ENCODE assay signal across 33 mouse cellular contexts in the genomic region with DNA sequence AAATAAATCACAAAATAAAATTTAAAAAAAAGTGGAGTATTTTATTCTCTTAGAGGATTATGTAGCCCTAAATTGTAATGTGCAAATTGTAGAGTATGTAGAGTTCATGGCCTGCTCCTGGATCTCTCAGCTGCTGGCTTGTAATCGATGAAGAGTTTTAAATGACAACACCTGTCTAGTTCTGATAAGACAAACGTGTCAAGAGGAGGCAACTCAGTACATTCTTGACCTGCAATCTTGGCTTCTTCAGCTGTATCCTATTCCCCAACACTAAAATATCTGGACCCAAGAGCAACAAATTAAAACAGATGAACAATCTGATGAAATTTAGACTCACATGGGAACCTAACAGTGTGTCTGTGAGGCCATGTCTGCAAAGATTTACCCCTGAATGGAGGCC. TPM values are rescaled to one million over a fixed set of nuclear protein-coding genes. Genes with fewer than 3 reads are reported as not detected.
A peak's percentile ranks its signal among the peaks of the same experiment; 100 is the strongest.
DNase-seq lines count a peak whose midpoint lies in the region; ATAC-seq lines count a peak whose summit lies in the region.
"Had no signal": no experiment of that assay in that cellular context is flagged by ENCODE, and none has a peak within 500 bp of the region (broad histone marks: within the 10 kb centered on the region; RNA-seq: fewer than 3 reads in every experiment).

No protein-coding gene starts in this region.

- H3K9me3 ChIP-seq in liver, embryonic 12.5 days (replicated peaks), result no peaks in the 10 kb centered on the region
- no peaks in the 10 kb centered on the region for H3K9me3 ChIP-seq in liver, embryonic 11.5 days (ENCODE audit: control insufficient read depth, low read length)
- H3K9me3 ChIP-seq in megakaryocyte, embryonic 14.5 days, result no peaks in the 10 kb centered on the region
- H3K9me3 ChIP-seq in liver, embryonic 15.5 days (replicated peaks), result no peaks in the 10 kb centered on the region
- H3K9me3 ChIP-seq: forebrain, embryonic 12.5 days; forebrain, embryonic 15.5 days; heart, embryonic 10.5 days; heart, embryonic 13.5 days had no signal

- no peak overlapping the region for H3K4me3 ChIP-seq in liver, embryonic 12.5 days
- H3K4me3 ChIP-seq in liver, embryonic 11.5 days (ENCODE audit: low read depth, low read length), result no peak overlapping the region
- peak overlapping the region; percentile 74 for H3K4me3 ChIP-seq in megakaryocyte, embryonic 14.5 days (replicated peaks)
- H3K4me3 ChIP-seq in liver, embryonic 15.5 days (replicated peaks), result no peak overlapping the region
- H3K4me3 ChIP-seq: forebrain, embryonic 12.5 days; forebrain, embryonic 15.5 days; heart, adult 2 months; heart, embryonic 10.5 days; heart, embryonic 13.5 days had no signal

- no peak for DNase-seq in liver, embryonic 11.5 days (ENCODE audit: low spot score)
- no peak for DNase-seq in frontal cortex, adult 2 months (ENCODE audit: extremely low spot score in 1 of 2, low spot score in 1 of 2)
- DNase-seq: adrenal gland, adult 8-10 months; adrenal gland, postnatal 25 days; cerebellum, adult 11-12 months; cerebellum, adult 8-10 months; cerebellum, postnatal 10 days; cerebellum, postnatal 36 days; gastrocnemius, postnatal 10 days; gastrocnemius, postnatal 36 days; heart, adult 2 months; heart, postnatal 14 days; heart, postnatal 4 days had no signal

- H3K9ac ChIP-seq in liver, embryonic 12.5 days, result peak overlapping the region; percentile 1; the same call in 1 of the 2 replicates
- H3K9ac ChIP-seq in liver, embryonic 11.5 days (ENCODE audit: low read depth, low read length), result no peak overlapping the region
- H3K9ac ChIP-seq in liver, embryonic 15.5 days, result peak overlapping the region; percentile 39; the same call in 1 of the 2 replicates
- H3K9ac ChIP-seq: forebrain, embryonic 12.5 days; forebrain, embryonic 15.5 days; heart, embryonic 13.5 days; hindbrain, embryonic 14.5 days had no signal

- H3K27ac ChIP-seq in liver, embryonic 12.5 days, result no peak overlapping the region
- H3K27ac ChIP-seq in liver, embryonic 11.5 days (ENCODE audit: low read depth, low read length), result no peak overlapping the region
- peak overlapping the region; percentile 11 for H3K27ac ChIP-seq in liver, embryonic 15.5 days (replicated peaks)
- H3K27ac ChIP-seq: forebrain, embryonic 12.5 days; forebrain, embryonic 15.5 days; heart, adult 2 months; heart, embryonic 10.5 days; heart, embryonic 13.5 days; hindbrain, embryonic 14.5 days; hindbrain, postnatal 0 days had no signal

- no peak for ATAC-seq in liver, embryonic 12.5 days
- ATAC-seq in liver, embryonic 11.5 days (replicated peaks; ENCODE audit: low FRiP score), result no peak
- no peak for ATAC-seq in megakaryocyte, adult 5-6 weeks (ENCODE audit: poor library complexity, severe bottlenecking)
- ATAC-seq in liver, embryonic 15.5 days (ENCODE audit: insufficient read depth), result no peak
- ATAC-seq: activated CD4-positive, CD25-positive, alpha-beta regulatory T cell, adult 4 months; CD4-positive, CD25-positive, alpha-beta regulatory T cell, adult 4 months; forebrain, embryonic 15.5 days; hindbrain, postnatal 0 days had no signal

- H3K36me3 ChIP-seq in liver, embryonic 12.5 days, result peaks cover 4% of the 10 kb centered on the region; the same call in 1 of the 2 replicates
- H3K36me3 ChIP-seq in liver, embryonic 11.5 days (ENCODE audit: control insufficient read depth, insufficient read depth, low read length), result no peaks in the 10 kb centered on the region
- H3K36me3 ChIP-seq in megakaryocyte, embryonic 14.5 days (replicated peaks; ENCODE audit: low read length), result peaks cover 30% of the 10 kb centered on the region
- peaks cover 17% of the 10 kb centered on the region for H3K36me3 ChIP-seq in liver, embryonic 15.5 days (replicated peaks)
- H3K36me3 ChIP-seq: forebrain, embryonic 12.5 days; forebrain, embryonic 15.5 days; heart, embryonic 10.5 days; heart, embryonic 13.5 days had no signal

- no peak overlapping the region for H3K4me2 ChIP-seq in liver, embryonic 12.5 days
- H3K4me2 ChIP-seq in liver, embryonic 11.5 days, result no peak overlapping the region
- peak overlapping the region; percentile 27; the same call in 1 of the 2 replicates for H3K4me2 ChIP-seq in liver, embryonic 15.5 days
- H3K4me2 ChIP-seq: forebrain, embryonic 12.5 days; forebrain, embryonic 15.5 days; heart, embryonic 13.5 days; hindbrain, embryonic 14.5 days had no signal

- H3K4me1 ChIP-seq in liver, embryonic 12.5 days, result peaks cover 45% of the 10 kb centered on the region
- H3K4me1 ChIP-seq in liver, embryonic 11.5 days (replicated peaks; ENCODE audit: control insufficient read depth, insufficient read depth, low read length), result peaks cover 14% of the 10 kb centered on the region
- H3K4me1 ChIP-seq in megakaryocyte, embryonic 14.5 days, result peaks cover 49% of the 10 kb centered on the region
- H3K4me1 ChIP-seq in liver, embryonic 15.5 days (replicated peaks), result peaks cover 37% of the 10 kb centered on the region

- 19% methylated on average over 2 of the region's 2 CpGs for WGBS in liver, embryonic 12.5 days (ENCODE audit: insufficient replicate concordance)
- 30% methylated on average over 2 of the region's 2 CpGs for WGBS in liver, embryonic 11.5 days
- WGBS in liver, embryonic 15.5 days (ENCODE audit: insufficient replicate concordance), result 15% methylated on average over 2 of the region's 2 CpGs

- no peaks in the 10 kb centered on the region for H3K27me3 ChIP-seq in liver, embryonic 12.5 days (replicated peaks)
- H3K27me3 ChIP-seq in liver, embryonic 11.5 days (replicated peaks; ENCODE audit: control insufficient read depth, insufficient read depth, low read length), result no peaks in the 10 kb centered on the region
- no peaks in the 10 kb centered on the region for H3K27me3 ChIP-seq in megakaryocyte, embryonic 14.5 days (replicated peaks)
- no peaks in the 10 kb centered on the region for H3K27me3 ChIP-seq in liver, embryonic 15.5 days
- H3K27me3 ChIP-seq: forebrain, embryonic 12.5 days; forebrain, embryonic 15.5 days; heart, embryonic 13.5 days had no signal

RNA-seq across cellular contexts. Expression of a gene that starts 5.5 kb away (rescaled TPM):
- polyA plus RNA-seq in liver, embryonic 12.5 days (2016; fragmentation: Nextera tagmentation; extraction: Ambion mirVana), result 75.3 and 75.6 TPM in 2 replicates
- 31.9 and 35.7 TPM in 2 replicates for polyA plus RNA-seq in liver, embryonic 11.5 days (2014; fragmentation: Nextera tagmentation; extraction: Ambion mirVana)
- polyA plus RNA-seq in megakaryocyte, embryonic 14.5 days (2012; ENCODE audit: insufficient read depth, low replicate concordance), result 148 and 151 TPM in 2 replicates
- total RNA-seq in megakaryocyte, adult 5-6 weeks (2015), result 40.3 and 42.6 TPM in 2 replicates
- total RNA-seq in megakaryocyte, adult 5-6 weeks (2017), result 253 and 263 TPM in 2 replicates
- 136 and 151 TPM in 2 replicates for polyA plus RNA-seq in liver, embryonic 15.5 days (2015; fragmentation: Nextera tagmentation; extraction: Ambion mirVana)
- polyA plus RNA-seq in frontal cortex, adult 2 months (2012; rRNA removed), result 154 and 172 TPM in 2 replicates

RNA-seq across cellular contexts. Expression of a gene that starts 5.7 kb away (rescaled TPM):
- 0.91 and 1.3 TPM in 2 replicates for polyA plus RNA-seq in liver, embryonic 12.5 days (2016; fragmentation: Nextera tagmentation; extraction: Ambion mirVana)
- 0.79 and 1.5 TPM in 2 replicates for polyA plus RNA-seq in liver, embryonic 11.5 days (2014; fragmentation: Nextera tagmentation; extraction: Ambion mirVana)
- polyA plus RNA-seq in megakaryocyte, embryonic 14.5 days (2012; ENCODE audit: insufficient read depth, low replicate concordance), result 3.6 and 4.7 TPM in 2 replicates
- 10.3 and 12.0 TPM in 2 replicates for total RNA-seq in megakaryocyte, adult 5-6 weeks (2015)
- 67.7 and 81.2 TPM in 2 replicates for total RNA-seq in megakaryocyte, adult 5-6 weeks (2017)
- polyA plus RNA-seq in liver, embryonic 15.5 days (2015; fragmentation: Nextera tagmentation; extraction: Ambion mirVana), result 1.2 and 1.4 TPM in 2 replicates
- 1.7 and 2.1 TPM in 2 replicates for polyA plus RNA-seq in frontal cortex, adult 2 months (2012; rRNA removed)

RNA-seq across cellular contexts. Expression of a gene that starts 6.2 kb away (rescaled TPM):
- not detected in 2 replicates for polyA plus RNA-seq in liver, embryonic 12.5 days (2016; fragmentation: Nextera tagmentation; extraction: Ambion mirVana)
- not detected in 2 replicates for polyA plus RNA-seq in liver, embryonic 11.5 days (2014; fragmentation: Nextera tagmentation; extraction: Ambion mirVana)
- polyA plus RNA-seq in megakaryocyte, embryonic 14.5 days (2012; ENCODE audit: insufficient read depth, low replicate concordance), result not detected in 2 replicates
- 0.94 TPM in 1 of 2 replicates, not detected in the other for total RNA-seq in megakaryocyte, adult 5-6 weeks (2015)
- 2.7 and 5.3 TPM in 2 replicates for total RNA-seq in megakaryocyte, adult 5-6 weeks (2017)
- 0.17 TPM in 1 of 2 replicates, not detected in the other for polyA plus RNA-seq in liver, embryonic 15.5 days (2015; fragmentation: Nextera tagmentation; extraction: Ambion mirVana)
- not detected in 2 replicates for polyA plus RNA-seq in frontal cortex, adult 2 months (2012; rRNA removed)
- total RNA-seq: adrenal gland, postnatal 25 days; gastrocnemius, adult 18-20 months; gastrocnemius, postnatal 36 days; granulocyte monocyte progenitor cell, adult 5-6 weeks; heart, adult 2 months had no signal
- polyA plus RNA-seq: activated CD4-positive, CD25-positive, alpha-beta regulatory T cell, adult 4 months; brain, embryonic 14.5 days; C2C12; CD4-positive, CD25-positive, alpha-beta regulatory T cell, adult 4 months; cortical plate, adult 2 months; embryonic facial prominence, embryonic 11.5 days; forebrain, embryonic 12.5 days; forebrain, embryonic 15.5 days; heart, adult 2 months; heart, embryonic 13.5 days; heart, embryonic 16.5 days; hindbrain, embryonic 11.5 days; hindbrain, embryonic 14.5 days; hindbrain, postnatal 0 days had no signal

RNA-seq across cellular contexts. Expression of a gene that starts 8.8 kb away (rescaled TPM):
- polyA plus RNA-seq in liver, embryonic 12.5 days (2016; fragmentation: Nextera tagmentation; extraction: Ambion mirVana), result 8.6 and 11.6 TPM in 2 replicates
- polyA plus RNA-seq in liver, embryonic 11.5 days (2014; fragmentation: Nextera tagmentation; extraction: Ambion mirVana), result 5.1 and 5.2 TPM in 2 replicates
- polyA plus RNA-seq in megakaryocyte, embryonic 14.5 days (2012; ENCODE audit: insufficient read depth, low replicate concordance), result 4.0 and 19.8 TPM in 2 replicates
- total RNA-seq in megakaryocyte, adult 5-6 weeks (2015), result 60.8 and 62.1 TPM in 2 replicates
- total RNA-seq in megakaryocyte, adult 5-6 weeks (2017), result 282 and 359 TPM in 2 replicates
- 7.3 and 8.8 TPM in 2 replicates for polyA plus RNA-seq in liver, embryonic 15.5 days (2015; fragmentation: Nextera tagmentation; extraction: Ambion mirVana)
- polyA plus RNA-seq in frontal cortex, adult 2 months (2012; rRNA removed), result 3.1 and 3.3 TPM in 2 replicates

RNA-seq across cellular contexts. Expression of a gene that starts 21.2 kb away (rescaled TPM):
- polyA plus RNA-seq in liver, embryonic 12.5 days (2016; fragmentation: Nextera tagmentation; extraction: Ambion mirVana), result 4.9 and 5.7 TPM in 2 replicates
- polyA plus RNA-seq in liver, embryonic 11.5 days (2014; fragmentation: Nextera tagmentation; extraction: Ambion mirVana), result 6.1 and 7.2 TPM in 2 replicates
- 10.7 TPM in 1 of 2 replicates, not detected in the other for polyA plus RNA-seq in megakaryocyte, embryonic 14.5 days (2012; ENCODE audit: insufficient read depth, low replicate concordance)
- total RNA-seq in megakaryocyte, adult 5-6 weeks (2015), result 12.3 and 17.1 TPM in 2 replicates
- 7.6 and 8.5 TPM in 2 replicates for total RNA-seq in megakaryocyte, adult 5-6 weeks (2017)
- polyA plus RNA-seq in liver, embryonic 15.5 days (2015; fragmentation: Nextera tagmentation; extraction: Ambion mirVana), result 13.6 and 16.4 TPM in 2 replicates
- 3.8 and 4.4 TPM in 2 replicates for polyA plus RNA-seq in frontal cortex, adult 2 months (2012; rRNA removed)
